Mouse (Mus musculus) bone marrow, adult 2 months (tissue): ENCODE measurements around the gene Perm1.

Experiments
- CTCF ChIP-seq: fragments of 200-500 bp; IDR thresholded peaks from 2 replicates; pipeline ENCODE4 v1.5.1; 2011; ENCODE audit warnings: low read length, control low read depth; ENCODE audit not compliant: control insufficient read depth, insufficient read depth
- POLR2A ChIP-seq: fragments of 200-500 bp; IDR thresholded peaks from 2 replicates; pipeline ENCODE4 v1.6.1; 2011; ENCODE audit warnings: low read depth, mild to moderate bottlenecking, control low read depth, low read length, borderline replicate concordance; ENCODE audit not compliant: control insufficient read depth

DNA sequence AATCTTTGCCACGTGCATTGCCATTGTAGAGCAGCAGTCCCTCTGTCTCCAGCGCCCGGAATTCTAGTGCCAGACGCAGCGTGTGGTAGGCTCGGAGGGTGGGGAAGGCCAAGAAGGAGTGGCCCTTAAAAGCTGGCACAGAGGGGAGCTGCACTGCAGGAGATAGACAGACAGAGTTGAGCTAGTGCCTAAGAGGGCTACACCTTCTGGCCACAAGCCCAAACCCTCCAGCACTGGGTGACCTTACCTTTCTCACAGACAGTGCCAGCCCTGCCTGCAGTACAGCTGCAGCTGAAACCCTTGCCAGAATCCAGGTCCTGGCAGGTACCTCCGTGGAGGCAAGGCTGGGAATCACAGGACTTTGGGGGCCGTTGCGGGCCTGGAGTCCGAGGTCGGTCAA is 43.8 kb upstream of the Perm1 start:
- TF ChIP-seq POLR2A: no peak
- TF ChIP-seq CTCF: no peak
